Mouse (Mus musculus) monocyte, adult 5-6 weeks (primary cell): Measurements from ENCODE around the gene Rnf217. TPM values are rescaled to one million over a fixed set of nuclear protein-coding genes. Genes with fewer than 3 reads are reported as not detected.

Experiments used
- ATAC-seq: fragments of 153-309, 156-312 bp; replicated peaks from 2 replicates; pipeline ENCODE4 v1.8.0; 2017; ENCODE audit warnings: mild to moderate bottlenecking; ENCODE audit not compliant: low TSS enrichment, insufficient number of reproducible peaks, severe bottlenecking, poor library complexity, low FRiP score
- total RNA-seq: library from RNA; stranded (forward); fragments of 200-1000, 200-491, 200-594 nt; gene quantifications from 3 replicates; pipeline ENCODE4 v1.2.3, GENCODE M21; 2017

Gene Rnf217
- total RNA-seq, 1 experiment from 2014 or later: 2.1 TPM

GRCm38 (mm10) chr10:31573267-31573666 is 35.7 kb downstream of the Rnf217 start:
- ATAC-seq: no peak

- peak; percentile 86 for ATAC-seq
These were observed 51.7 kb downstream of the Rnf217 start for GRCm38 (mm10) chr10:31557311-31557710.

- ATAC-seq: no peak
These were observed 53.5 kb downstream of the Rnf217 start for GRCm38 (mm10) chr10:31555433-31555960.

DNA sequence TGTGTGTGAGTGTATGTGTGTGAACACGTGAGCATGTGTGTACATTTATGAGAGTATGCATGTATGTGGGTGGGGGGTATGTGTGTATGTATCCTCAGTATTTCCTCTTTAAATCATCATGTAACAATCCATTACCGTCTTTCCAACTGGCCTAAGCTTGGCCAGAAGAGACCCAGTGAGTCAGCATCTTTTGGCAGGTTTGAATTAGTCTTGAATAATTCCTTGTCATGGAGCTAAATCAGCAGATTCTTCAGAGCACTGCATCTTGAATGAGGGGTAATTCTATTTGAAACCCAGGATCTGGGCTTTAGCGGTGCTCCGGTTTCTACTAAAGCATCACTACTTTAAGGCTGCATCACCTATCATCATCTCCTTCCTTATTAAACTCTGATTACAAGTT is 55.7 kb downstream of the Rnf217 start:
- no peak for ATAC-seq

DNA sequence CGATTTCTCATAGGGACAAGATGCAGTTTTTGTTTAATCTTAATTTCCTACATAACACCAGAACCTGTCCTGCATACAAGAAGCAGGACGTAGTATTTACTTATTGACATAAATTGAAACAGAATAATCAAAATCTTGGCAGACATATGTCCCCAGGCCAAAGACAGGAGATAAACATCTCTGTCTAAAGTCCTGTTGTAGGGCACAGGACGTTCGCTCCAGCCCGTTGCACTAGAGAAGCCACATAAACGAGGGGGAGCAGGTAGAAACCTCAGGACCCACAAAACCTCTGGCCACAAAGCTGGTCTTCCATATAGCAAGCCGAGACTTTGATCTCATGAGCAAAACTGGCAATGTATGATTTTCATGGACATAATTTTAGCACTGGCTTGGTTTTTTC is 57.1 kb downstream of the Rnf217 start:
- no peak for ATAC-seq

DNA sequence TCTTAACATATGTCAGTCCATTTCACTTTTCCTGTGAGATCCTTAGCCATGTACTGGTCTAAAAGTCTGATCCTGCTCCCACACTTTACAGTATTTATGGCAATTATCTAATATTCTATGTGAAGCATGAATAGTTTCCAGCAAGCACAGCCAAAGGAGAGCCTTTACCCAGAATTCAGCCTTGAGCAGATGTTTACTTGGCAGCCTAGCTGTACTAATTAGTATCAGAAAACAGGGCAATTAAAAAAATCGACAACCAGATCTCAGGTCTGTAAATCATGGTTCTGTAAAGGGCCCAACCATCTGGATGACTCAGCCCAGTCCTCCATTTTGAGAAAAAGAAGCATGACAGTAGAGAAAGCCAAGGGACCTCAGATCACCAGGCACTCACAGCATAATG is 57.6 kb downstream of the Rnf217 start:
- no peak for ATAC-seq

DNA sequence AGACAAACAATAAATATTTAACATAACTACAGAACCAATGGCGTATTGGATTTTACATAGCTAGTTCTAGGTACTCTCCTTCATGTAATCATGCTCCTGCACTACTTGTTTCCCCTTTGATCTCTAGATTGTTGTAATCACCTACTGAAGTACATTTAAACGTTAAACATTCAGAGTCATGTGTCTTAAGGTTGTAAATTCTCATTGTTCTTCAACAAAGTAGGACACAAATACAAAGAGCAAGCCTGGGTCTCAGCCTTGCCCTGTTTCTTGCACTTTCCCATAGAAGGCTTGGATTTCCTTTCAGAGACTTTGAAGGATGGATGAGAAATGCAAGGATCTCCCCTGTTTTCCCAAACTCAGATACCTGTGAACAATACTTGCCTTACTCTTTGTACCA is 61.8 kb downstream of the Rnf217 start:
- ATAC-seq: no peak

DNA sequence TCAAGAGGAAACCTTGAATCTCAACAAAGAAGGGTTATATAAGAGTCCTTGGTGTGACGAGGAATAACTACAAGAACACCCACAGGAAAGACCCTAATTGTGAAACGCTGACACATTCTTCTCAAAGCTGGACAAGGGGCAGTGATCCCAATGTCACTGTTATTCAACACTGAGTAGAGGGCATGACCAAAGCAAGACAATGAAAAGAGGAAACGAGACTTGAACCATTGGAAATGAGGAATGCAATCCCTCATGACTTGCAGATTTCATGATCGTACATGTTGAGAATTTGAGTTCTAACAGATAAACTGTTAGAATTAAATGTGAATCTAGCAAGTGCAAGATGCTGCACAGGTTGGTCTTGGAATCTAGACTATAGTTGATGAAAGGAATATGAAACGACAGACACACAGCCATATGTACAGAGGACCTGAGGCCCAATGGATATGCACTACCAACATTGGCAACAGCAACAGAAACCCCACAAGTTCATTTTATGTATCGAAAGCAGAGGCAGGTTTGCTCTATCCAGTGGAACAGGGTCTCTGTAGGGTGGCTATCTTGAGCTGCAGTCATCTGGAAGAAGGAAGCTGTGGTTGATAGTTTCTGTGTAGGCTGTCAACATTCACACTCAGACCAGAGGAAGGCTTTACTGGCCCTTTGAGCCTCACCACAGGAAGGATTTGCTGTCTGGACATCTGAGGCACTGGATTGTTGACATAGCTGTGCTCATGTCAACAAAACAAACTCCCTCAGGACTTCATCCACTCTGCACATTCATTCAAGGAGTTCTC is 64.6 kb downstream of the Rnf217 start:
- ATAC-seq: peak; percentile 71

GRCm38 (mm10) chr10:31540518-31540917 is 68.5 kb downstream of the Rnf217 start:
- no peak for ATAC-seq

- 0 out of 2 replicates have a peak, but pooled peaks have one; percentile 42 for ATAC-seq
These were observed 69.6 kb downstream of the Rnf217 start for GRCm38 (mm10) chr10:31539351-31539750.

DNA sequence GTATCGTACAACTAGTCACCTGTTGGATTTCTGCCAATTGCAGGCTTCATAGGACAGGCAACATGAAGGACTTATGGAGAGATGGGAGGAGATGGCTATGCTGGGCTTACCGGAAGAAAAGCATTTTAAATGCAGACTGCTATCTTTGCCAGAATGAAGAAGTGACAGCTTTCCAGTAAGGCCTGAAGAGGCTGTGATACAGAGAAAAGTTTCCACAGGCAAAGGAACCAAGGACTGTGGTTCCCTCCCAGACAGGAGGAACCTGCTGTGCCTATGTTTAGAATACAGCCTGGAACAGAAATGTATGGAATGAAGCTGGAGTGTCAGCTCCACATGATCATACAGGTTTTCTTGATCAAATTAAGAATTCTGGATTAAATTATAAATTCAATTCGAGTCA is 70.3 kb downstream of the Rnf217 start:
- no peak for ATAC-seq

GRCm38 (mm10) chr10:31538243-31538642 is 70.7 kb downstream of the Rnf217 start:
- ATAC-seq: peak; percentile 59

- no peak for ATAC-seq
These were observed 71.8 kb downstream of the Rnf217 start for GRCm38 (mm10) chr10:31537213-31537612.

- no peak for ATAC-seq
These were observed 73.9 kb downstream of the Rnf217 start for GRCm38 (mm10) chr10:31535046-31535445.

- ATAC-seq: no peak
These were observed 75.6 kb downstream of the Rnf217 start for GRCm38 (mm10) chr10:31533270-31533826.

- no peak for ATAC-seq
These were observed 76.2 kb downstream of the Rnf217 start for GRCm38 (mm10) chr10:31532782-31533181.

DNA sequence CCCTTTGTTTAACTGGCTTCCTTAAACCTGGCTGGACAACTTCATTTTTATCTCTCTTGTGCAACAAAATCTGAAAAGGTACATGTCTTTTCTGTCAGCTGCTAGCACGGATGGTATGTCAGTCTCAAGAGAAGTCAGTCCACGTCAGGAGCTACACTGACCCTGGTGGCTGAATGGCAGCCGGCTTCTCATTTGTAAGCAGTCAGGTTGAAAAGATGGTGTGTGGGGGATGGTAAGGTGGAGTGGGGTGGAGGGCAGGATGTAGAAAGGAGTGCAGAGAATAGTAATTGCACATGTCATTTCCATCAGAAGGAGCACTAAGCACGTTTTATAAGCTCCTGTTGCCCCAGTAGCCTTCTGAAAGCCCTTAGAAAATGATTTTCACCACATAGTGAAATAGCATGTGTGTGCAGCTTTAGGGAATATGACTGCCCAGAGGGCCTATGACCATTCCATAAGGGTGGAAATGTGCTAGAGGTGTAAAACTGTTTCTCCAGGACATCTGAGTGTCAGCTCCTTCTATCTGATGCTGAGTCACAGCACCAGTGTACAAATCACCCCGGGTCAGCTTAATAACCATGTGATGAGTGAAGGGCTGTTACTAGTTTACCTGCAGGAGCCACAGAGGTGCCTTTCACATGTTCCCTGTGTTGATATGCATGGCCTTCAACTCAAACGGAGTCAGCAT is 80.5 kb downstream of the Rnf217 start:
- ATAC-seq: no peak

DNA sequence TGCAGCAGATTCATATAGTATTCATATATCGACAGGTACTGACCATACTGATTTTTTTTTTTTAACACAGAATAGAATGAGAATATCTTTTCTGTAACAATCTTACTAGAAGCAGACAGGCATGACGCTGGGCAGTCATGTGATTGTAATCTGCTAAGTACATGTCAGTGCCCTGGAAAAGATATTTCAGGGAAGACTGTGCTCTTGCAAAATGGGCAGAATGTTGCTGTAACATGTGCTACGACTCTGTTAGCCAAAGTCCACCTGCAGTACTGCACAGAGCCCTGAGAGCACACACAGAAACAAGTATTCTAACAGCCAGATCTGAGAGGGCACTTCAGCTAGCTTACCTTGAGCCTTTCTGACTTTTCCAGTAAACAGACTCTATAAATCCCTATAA is 83.3 kb downstream of the Rnf217 start:
- ATAC-seq: no peak

DNA sequence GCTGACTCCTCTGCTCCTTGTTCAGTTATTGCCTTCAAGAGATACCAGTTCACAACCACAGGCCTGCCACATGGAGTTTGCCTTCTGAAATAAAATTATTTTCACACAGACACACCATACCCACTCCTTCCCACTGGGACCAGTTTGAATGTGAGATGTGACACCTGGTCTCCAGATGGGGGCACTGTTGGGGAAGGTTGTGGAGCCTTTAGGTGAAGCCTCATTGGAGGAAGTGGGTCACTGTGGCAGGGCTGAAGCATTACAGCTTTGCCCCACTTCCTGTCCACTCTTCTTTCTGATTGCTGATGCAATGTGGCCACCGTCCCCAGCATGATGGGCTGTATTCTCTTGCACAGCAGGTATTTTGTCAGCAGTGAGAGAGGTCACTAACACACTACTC is 89.6 kb downstream of the Rnf217 start:
- ATAC-seq: peak; percentile 93

DNA sequence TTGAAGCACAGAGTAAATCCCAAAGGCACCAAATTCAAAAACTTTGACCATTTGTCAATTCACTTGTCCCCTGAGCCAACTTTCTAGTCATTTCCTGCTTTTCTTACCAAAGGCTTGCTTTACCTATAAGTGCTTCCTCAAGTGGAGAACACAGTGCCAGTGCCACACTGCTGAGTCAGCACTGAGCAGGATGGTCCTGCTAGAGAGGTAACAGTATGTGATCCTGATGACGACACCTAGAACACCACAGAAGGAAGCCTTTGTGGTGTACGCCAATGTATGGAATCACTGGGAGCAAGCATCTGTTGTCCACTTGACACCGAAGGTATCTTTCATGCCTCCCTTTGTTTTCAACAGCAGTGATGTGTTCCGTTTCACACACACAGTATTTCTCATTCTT is 90.8 kb downstream of the Rnf217 start:
- no peak for ATAC-seq
